Mouse (Mus musculus): ENCODE results near the gene Tcf23.

GRCm38 (mm10) chr5:30918691-30919090 lies 49.8 kb upstream of the Tcf23 start:
- TF ChIP-seq CTCF (IDR thresholded peaks at IDR 0.05; ENCODE audit: control insufficient read depth, insufficient read depth, insufficient replicate concordance, low read depth, low read length), result no peak
- TF ChIP-seq POLR2A (IDR thresholded peaks at IDR 0.05; ENCODE audit: control insufficient read depth, low read depth, low read length), result no peak
